Mouse (Mus musculus) left cerebral cortex, postnatal 10 days (tissue): ENCODE measurements at regions not wholly inside any gene's neighbourhood (a gene's known extent, or its start where the extent isn't known, plus 50 kb on each side); places are given as distances from the start of the nearest gene placed in this dataset.
A peak's percentile ranks its signal among the peaks of the same experiment; 100 is the strongest.

Experiments used
- DNase-seq, 2 experiments: peaks; one replicate each; pipeline ENCODE4 v3.0.0; 2021 to 2022; ENCODE audit warnings: low spot score in 2 of 2, mixed read lengths in 1 of 2; ENCODE audit errors: extremely low spot score in 1 of 2
- intact Hi-C: fragments of 180-260 bp; cut with DNase I; formaldehyde crosslinking; loops from one replicate; pipeline ENCODE4 v1.15.1; 2025

DNA sequence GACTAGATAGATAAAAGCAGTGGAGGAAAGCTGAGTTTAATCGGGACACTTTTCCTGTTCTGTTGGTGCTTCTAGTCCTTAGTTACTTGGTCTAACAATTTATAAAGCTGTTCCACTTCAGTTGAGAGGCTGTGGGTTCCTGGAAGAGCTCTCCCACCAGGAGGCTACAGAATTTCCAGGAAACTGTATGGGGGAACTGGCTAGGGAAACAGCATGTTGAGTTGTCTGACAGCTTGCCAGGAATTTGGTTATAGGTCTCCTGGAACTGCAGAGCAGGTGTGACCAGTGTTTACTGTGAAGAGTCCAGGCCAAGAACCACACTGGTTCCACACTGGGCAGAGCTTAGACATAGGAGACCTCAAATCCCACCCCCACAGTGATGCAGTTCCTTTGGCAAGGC, 65.0 kb upstream of the Pik3cg start:
- intact Hi-C loops = no loop called here
- DNase-seq = no peak

GRCm38 (mm10) chr12:32279861-32280260, 71.4 kb upstream of the Pik3cg start:
- intact Hi-C loops = no loop called here
- DNase-seq = no peak

GRCm38 (mm10) chr12:32280309-32280708, 71.8 kb upstream of the Pik3cg start:
- intact Hi-C loops = no loop called here
- DNase-seq = no peak

DNA sequence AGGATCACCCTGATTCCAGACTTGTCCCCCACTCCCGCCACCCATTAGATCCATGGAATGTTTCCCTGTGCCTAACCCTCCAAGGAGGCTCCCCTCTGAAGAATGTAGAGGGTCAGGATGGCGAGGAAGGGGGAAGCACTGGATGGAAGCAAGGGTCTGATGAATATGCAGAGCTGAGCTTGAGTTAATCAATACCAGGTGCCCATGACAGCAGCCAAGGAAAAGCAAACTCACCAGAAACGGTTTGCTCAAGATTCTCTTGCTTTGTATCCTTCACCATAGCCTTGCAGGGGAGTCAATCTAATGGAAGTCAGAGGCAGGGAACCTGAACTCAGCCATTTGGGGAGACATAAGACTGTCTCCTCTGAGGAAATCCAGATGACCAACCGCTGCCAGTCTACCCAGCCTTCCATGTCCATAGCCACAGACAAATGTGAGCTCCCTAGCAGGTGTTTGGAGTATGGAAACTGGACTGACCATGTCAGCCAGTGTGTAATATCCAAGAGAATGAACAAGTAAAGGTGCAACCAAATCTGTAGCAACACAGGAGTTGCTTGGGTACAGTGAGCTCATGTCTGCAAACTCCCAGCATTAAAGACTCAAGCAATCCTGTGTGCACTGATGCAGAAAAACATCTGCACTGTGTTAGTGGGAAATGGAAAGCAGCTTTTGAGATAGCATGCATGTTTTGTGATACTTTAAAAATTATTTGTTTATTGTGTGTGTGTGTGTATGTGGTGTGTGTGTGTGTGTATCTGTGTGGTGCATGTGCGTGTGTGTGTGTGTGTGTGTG, 74.1 kb upstream of the Pik3cg start:
- DNase-seq = no peak
- intact Hi-C loops = no loop called here

- DNase-seq = no peak
- intact Hi-C loops = no loop called here
Observed at GRCm38 (mm10) chr12:32285039-32285438, 76.6 kb upstream of the Pik3cg start.

DNA sequence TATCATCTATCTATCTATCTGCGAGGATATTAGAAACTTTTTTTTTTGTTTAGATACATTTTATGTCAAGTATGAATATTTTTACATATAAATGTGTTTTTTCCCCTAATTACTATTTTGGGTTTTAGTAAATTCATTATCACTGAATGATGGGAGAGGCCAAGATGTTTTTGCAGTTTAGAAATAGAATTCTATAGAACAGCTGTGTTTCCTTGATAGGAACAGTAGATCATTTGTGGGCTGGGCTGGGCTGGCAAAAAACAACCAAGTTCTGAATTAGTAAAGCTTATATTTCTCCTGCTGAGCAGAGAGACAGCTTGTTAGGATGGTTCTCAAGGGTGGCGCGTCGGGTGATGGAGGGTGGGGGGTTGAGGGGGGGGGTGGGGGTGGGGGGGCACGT, 78.2 kb upstream of the Pik3cg start:
- DNase-seq = no peak
- intact Hi-C loops = no loop called here

DNA sequence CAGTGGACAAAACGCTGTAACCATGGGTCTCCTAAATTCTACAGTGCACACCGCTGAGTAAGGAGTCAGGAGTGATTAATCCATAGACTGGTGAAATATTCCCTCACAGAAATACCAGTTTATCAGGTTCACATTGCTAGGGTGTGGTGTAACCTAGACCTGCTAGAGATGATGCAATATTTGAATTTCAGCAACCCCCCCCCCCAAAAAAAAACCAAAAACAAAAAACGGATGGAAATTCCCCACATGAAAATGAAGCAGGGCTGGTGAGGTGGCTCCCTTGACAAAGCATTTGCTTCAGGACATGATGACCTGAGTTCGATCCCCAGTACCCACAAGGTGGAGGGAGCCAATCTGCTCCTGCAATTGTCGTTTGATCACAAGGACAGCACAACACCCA, 82.7 kb upstream of the Pik3cg start:
- DNase-seq = no peak
- intact Hi-C loops = loop anchor here (5.0 kb wide), 2 partner anchors 91 to 606 kb away; no protein-coding TSS in a partner anchor

GRCm38 (mm10) chr12:32291962-32292748, 83.7 kb upstream of the Pik3cg start:
- intact Hi-C loops = loop anchor here (5.0 kb wide), 2 partner anchors 90 to 605 kb away; no protein-coding TSS in a partner anchor
- peak; percentile 40 to 49 for DNase-seq

GRCm38 (mm10) chr12:32292749-32293128, 84.3 kb upstream of the Pik3cg start:
- DNase-seq = no peak

GRCm38 (mm10) chr12:32297431-32297830, 81.1 kb upstream of the Ccdc71l start:
- intact Hi-C loops = no loop called here

More at GRCm38 (mm10) chr12:32292749-32293128, 84.3 kb upstream of the Pik3cg start:
- intact Hi-C loops = loop anchor here (5.0 kb wide), 2 partner anchors 90 to 605 kb away; no protein-coding TSS in a partner anchor

GRCm38 (mm10) chr12:32299714-32300113, 78.8 kb upstream of the Ccdc71l start:
- intact Hi-C loops = no loop called here
- DNase-seq = no peak

More at GRCm38 (mm10) chr12:32297431-32297830, 81.1 kb upstream of the Ccdc71l start:
- no peak for DNase-seq

DNA sequence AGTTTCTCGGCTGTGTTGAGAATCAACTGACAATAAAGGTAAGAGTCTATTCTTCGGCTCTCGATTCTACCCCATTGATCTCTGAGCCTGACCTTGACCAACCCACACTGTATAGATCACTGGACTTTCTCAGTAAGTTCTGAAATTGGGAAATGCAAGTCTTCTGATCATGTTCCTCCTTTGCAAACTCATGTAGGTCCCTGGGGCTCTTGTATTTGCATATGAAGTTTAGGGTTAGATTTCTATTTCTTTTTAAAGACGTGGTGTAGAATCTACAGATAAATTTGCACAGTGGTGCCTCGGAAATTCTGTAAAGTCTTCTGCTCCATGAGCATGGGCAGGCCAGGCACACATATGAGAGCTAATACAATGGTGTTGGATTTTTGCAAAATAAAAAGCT, 72.8 kb upstream of the Ccdc71l start:
- no peak for DNase-seq
- intact Hi-C loops = no loop called here

- DNase-seq = no peak
- intact Hi-C loops = no loop called here
Observed at GRCm38 (mm10) chr12:32306326-32306725, 72.2 kb upstream of the Ccdc71l start.

DNA sequence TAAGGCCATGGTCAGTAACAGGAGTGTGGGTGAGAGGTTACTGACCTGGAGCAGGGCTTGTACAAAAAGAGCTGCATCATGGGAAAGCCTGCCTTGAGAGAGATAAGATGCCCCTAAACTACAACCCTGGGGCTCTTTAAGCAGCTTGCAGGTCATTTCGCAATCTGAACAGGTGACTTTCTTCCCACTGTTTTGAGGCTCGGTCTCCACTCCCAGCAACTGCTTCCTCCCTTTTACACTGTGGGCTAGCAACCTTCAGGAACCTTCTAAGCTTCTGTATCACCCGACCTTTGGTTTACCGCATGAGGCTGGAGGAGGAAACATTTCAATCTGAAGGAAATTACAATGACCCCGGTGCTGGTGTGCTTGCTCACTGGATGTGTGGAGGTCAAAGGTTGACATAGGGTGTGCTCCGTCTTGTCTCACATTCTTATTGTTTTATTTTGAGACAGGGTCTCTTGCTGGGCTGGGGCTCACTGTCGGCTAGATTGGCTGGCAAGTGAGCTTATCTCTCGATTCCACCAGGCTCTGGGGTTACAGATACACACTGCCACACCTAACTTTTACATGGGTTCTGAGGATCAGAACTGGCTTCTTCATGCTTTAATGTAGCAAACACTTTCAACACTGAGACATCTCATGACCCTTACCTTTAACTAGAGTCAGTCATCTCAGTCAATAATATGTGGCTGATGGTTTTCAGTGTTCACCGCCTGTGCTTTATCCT, 71.1 kb upstream of the Ccdc71l start:
- intact Hi-C loops = no loop called here
- no peak for DNase-seq

GRCm38 (mm10) chr12:32315099-32315783, 63.3 kb upstream of the Ccdc71l start:
- intact Hi-C loops = no loop called here
- DNase-seq = no peak
